Mouse (Mus musculus) testis, adult 2 months (tissue): Measurements from ENCODE around the gene Pitpnm3. TPM values are rescaled to one million over a fixed set of nuclear protein-coding genes. Genes with fewer than 3 reads are reported as not detected.

Experiments
- H3K27ac ChIP-seq: fragments of 200-500 bp; 2 replicates; pipeline ENCODE4 v1.5.1; 2012; ENCODE audit warnings: low read depth, low read length; ENCODE audit not compliant: control insufficient read depth, insufficient read depth
- H3K27me3 ChIP-seq: fragments of 200-500 bp; 2 replicates; pipeline ENCODE4 v1.6.1; 2012; ENCODE audit warnings: mild to moderate bottlenecking, low read length, moderate library complexity; ENCODE audit not compliant: control insufficient read depth, insufficient read depth
- H3K36me3 ChIP-seq: fragments of 200-500 bp; 2 replicates; pipeline ENCODE4 v1.6.1; 2012; ENCODE audit warnings: mild to moderate bottlenecking, low read length; ENCODE audit not compliant: control insufficient read depth, insufficient read depth
- H3K4me1 ChIP-seq: fragments of 200-500 bp; 2 replicates; pipeline ENCODE4 v1.6.1; 2012; ENCODE audit warnings: low read length; ENCODE audit not compliant: control insufficient read depth, insufficient read depth
- H3K4me3 ChIP-seq: fragments of 200-500 bp; 2 replicates; pipeline ENCODE4 v1.5.1; 2012; ENCODE audit warnings: low read depth, mild to moderate bottlenecking, low read length, moderate library complexity, mixed read lengths; ENCODE audit not compliant: control insufficient read depth
- CTCF ChIP-seq: fragments of 200-500 bp; IDR thresholded peaks from 2 replicates; pipeline ENCODE4 v1.5.1; 2012; ENCODE audit warnings: low read depth, mild to moderate bottlenecking, inconsistent platforms, low read length, moderate library complexity; ENCODE audit not compliant: control insufficient read depth, insufficient read depth, insufficient replicate concordance
- POLR2A ChIP-seq: fragments of 200-500 bp; IDR thresholded peaks from 2 replicates; pipeline ENCODE4 v1.6.1; 2012; ENCODE audit warnings: low read depth, mild to moderate bottlenecking, inconsistent platforms, low read length, moderate library complexity; ENCODE audit not compliant: control insufficient read depth
- polyA plus RNA-seq: library from polyadenylated mRNA; depleted of rRNA; stranded (reverse); fragments of >200 nt; gene quantifications from 2 replicates; pipeline ENCODE4 v1.2.3, GENCODE M21; 2012

The Pitpnm3 gene
- polyA plus RNA-seq, 1 experiment = 3.2 TPM

DNA sequence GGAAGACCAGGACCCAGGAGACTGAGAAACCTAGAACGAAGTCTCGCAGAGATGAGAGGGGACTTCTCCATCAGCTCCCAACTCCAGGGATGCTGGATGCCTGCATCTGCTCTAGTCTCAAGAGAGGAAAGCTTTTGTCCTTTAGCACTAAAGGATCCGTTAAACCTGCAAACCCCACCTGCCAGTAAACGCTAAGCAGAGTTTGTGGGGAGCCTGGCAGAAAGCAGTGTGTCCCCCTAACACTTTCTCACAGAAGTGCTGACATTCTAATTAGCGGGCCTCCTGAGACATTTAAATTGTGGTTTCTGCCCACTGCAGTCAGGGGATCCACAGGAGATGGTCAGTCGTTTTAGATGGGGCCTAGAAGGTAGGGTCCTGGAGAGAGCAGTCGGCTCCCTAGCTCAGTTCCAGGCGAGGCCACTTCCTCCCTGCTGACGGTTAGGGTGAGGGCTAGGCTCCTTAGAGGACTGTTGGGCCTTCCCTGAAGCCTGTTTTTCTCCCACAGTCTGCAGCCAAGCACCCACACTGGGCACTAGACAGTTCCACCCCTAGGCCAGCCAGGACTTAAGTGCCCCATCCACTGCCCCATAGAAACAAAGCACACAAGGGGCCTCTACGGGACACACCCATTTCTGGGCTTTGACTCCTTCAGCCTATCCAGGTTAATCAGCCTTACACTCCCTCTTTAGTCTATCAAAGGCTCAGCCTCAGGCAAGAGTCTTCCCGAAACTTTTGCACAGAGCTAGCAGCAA, 829 bp upstream of the Pitpnm3 start:
- H3K36me3 ChIP-seq = no peaks in the 10 kb centered on the region
- no peak overlapping the region; the same call in 1 of the 2 replicates for H3K4me3 ChIP-seq
- no peak overlapping the region for H3K27ac ChIP-seq
- no peaks in the 10 kb centered on the region; the same call in 1 of the 2 replicates for H3K27me3 ChIP-seq
- no peak for TF ChIP-seq CTCF
- TF ChIP-seq POLR2A = no peak
- H3K4me1 ChIP-seq = peaks cover 9% of the 10 kb centered on the region

- no peak for TF ChIP-seq POLR2A
- TF ChIP-seq CTCF = no peak
- Histone ChIP-seq H3K27ac (no peak overlapping the region), H3K27me3 (no peaks in the 10 kb centered on the region; the same call in 1 of the 2 replicates)
These were observed 819 bp downstream of the Pitpnm3 start for GRCm38 (mm10) chr11:72134536-72135382.

DNA sequence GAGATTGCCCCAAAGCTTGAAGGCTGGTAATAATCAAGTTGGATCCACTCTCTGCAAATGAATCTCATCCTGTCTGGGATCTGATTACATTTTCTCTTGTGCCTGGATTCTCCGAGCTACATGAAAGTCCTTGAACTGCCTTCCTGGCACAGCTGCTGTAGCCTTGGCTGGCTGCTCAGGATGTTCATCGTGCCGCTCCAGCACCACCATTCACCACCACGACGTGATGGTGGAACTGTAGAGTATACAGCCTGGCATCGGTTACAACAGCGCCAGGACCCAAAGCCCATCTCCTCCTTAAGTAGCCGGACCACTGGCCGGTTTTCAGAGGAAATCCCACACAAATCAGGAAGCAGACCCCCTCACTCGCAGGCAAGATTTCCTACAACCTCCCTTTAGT, 2.5 kb downstream of the Pitpnm3 start:
- no peaks in the 10 kb centered on the region; the same call in 1 of the 2 replicates for H3K27me3 ChIP-seq
- H3K4me3 ChIP-seq = no peak overlapping the region
- H3K4me1 ChIP-seq = peaks cover 9% of the 10 kb centered on the region
- H3K36me3 ChIP-seq = no peaks in the 10 kb centered on the region
- TF ChIP-seq POLR2A = no peak
- H3K27ac ChIP-seq = no peak overlapping the region

More at GRCm38 (mm10) chr11:72134536-72135382, 819 bp downstream of the Pitpnm3 start:
- Histone ChIP-seq H3K4me3 (peak overlapping the region; percentile 37), H3K4me1 (peaks cover 9% of the 10 kb centered on the region), H3K36me3 (no peaks in the 10 kb centered on the region)

DNA sequence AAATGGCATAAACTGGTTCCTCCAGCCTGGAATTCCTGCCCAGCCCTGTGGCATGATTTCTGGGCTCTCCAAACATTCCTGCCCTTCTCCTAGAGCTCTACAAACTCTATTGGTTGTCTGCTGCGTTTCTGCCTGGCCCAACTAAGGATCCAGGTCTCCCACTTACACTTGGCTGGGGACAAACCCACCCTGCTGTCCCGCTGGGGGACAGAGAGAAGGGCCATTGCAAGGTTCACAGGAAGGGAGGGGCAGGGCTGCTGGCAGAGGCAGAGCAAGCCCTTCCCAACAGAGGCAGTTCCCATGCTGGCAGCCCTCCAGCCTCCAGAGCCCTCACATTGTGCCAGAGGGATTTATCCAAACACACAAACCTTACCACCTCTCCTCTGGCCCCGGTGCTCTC, 3.3 kb downstream of the Pitpnm3 start:
- no peaks in the 10 kb centered on the region for H3K36me3 ChIP-seq
- no peak for TF ChIP-seq POLR2A
- no peak for TF ChIP-seq CTCF
- H3K27me3 ChIP-seq = no peaks in the 10 kb centered on the region; the same call in 1 of the 2 replicates
- no peak overlapping the region for H3K4me3 ChIP-seq
- H3K4me1 ChIP-seq = peaks cover 9% of the 10 kb centered on the region
- no peak overlapping the region for H3K27ac ChIP-seq

GRCm38 (mm10) chr11:72131697-72132096, 3.9 kb downstream of the Pitpnm3 start:
- no peaks in the 10 kb centered on the region; the same call in 1 of the 2 replicates for H3K27me3 ChIP-seq
- H3K27ac ChIP-seq = no peak overlapping the region

DNA sequence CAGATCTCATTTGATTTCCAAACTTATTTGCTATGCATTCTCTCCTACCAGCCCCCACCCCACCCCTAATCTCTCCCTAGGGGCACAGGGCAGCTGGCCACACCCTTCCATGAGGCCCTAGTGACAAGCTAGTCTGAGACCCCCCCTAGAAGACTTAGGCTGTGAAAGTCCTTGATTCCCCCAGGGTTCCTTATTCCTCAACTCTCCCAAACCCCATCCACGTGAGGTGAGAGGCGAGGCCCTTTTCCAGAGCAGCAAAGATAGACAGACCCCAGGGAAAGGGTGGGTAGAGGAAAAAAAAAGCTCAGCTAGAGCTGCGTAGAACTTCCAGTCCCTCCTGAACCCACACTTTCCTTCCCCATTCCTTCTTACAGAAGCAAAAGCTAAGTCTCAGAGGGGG, 4.7 kb downstream of the Pitpnm3 start:
- no peak overlapping the region for H3K4me3 ChIP-seq
- no peaks in the 10 kb centered on the region for H3K36me3 ChIP-seq
- H3K27ac ChIP-seq = no peak overlapping the region
- H3K27me3 ChIP-seq = no peaks in the 10 kb centered on the region; the same call in 1 of the 2 replicates
- no peak for TF ChIP-seq CTCF
- H3K4me1 ChIP-seq = peaks cover 9% of the 10 kb centered on the region

More at GRCm38 (mm10) chr11:72131697-72132096, 3.9 kb downstream of the Pitpnm3 start:
- Histone ChIP-seq H3K36me3 (no peaks in the 10 kb centered on the region), H3K4me3 (no peak overlapping the region), H3K4me1 (peaks cover 9% of the 10 kb centered on the region)
- TF ChIP-seq POLR2A (no peak), CTCF (no peak)

DNA sequence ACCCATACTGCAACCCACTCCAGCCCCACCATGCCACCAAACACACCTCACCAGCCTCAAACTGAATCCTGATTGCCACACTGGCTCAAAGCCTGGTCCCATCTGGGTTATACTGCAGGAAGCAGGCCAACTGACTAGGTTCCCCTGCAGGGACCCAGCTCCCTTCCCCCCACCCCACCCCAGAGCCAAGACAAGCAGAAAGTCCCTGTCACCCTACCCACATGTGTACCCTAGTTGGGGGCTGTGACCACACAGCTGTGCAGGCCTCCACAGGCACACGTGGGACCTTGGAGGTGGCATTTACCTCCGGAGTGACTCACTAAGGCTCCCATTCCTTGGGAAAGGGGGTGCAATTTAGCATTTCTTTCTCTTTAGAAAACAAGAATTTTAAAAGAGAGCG, 5.1 kb downstream of the Pitpnm3 start:
- no peaks in the 10 kb centered on the region; the same call in 1 of the 2 replicates for H3K27me3 ChIP-seq
- no peak overlapping the region for H3K4me3 ChIP-seq
- peaks cover 9% of the 10 kb centered on the region for H3K4me1 ChIP-seq
- H3K27ac ChIP-seq = no peak overlapping the region
- TF ChIP-seq CTCF (no peak), POLR2A (no peak)
- H3K36me3 ChIP-seq = no peaks in the 10 kb centered on the region
